Mouse (Mus musculus) hematopoietic stem cell, adult 5-6 weeks (primary cell): Measurements from ENCODE around the gene Slco6c1. TPM values are rescaled to one million over a fixed set of nuclear protein-coding genes. Genes with fewer than 3 reads are reported as not detected.
A peak's percentile ranks its signal among the peaks of the same experiment; 100 is the strongest.

ENCODE experiments used
- ATAC-seq, 2 experiments: fragments of 125-278 bp in 1 of 2; replicated peaks in 1 of 2; 2 replicates each; pipeline ENCODE4 v1.8.0; 2016 to 2017; ENCODE audit warnings: inconsistent platforms in 2 of 2, mild to moderate bottlenecking in 2 of 2, moderate number of reproducible peaks in 2 of 2, low read depth in 1 of 2, moderate TSS enrichment in 1 of 2; ENCODE audit not compliant: low FRiP score in 2 of 2, poor library complexity in 2 of 2, severe bottlenecking in 2 of 2, insufficient read depth in 1 of 2, low TSS enrichment in 1 of 2
- total RNA-seq: library from RNA; stranded (forward); fragments of 172-1452, 232-1000 nt; gene quantifications from 2 replicates; pipeline ENCODE4 v1.2.3, GENCODE M21; 2017

The Slco6c1 gene
- total RNA-seq: not detected in 2 replicates

DNA sequence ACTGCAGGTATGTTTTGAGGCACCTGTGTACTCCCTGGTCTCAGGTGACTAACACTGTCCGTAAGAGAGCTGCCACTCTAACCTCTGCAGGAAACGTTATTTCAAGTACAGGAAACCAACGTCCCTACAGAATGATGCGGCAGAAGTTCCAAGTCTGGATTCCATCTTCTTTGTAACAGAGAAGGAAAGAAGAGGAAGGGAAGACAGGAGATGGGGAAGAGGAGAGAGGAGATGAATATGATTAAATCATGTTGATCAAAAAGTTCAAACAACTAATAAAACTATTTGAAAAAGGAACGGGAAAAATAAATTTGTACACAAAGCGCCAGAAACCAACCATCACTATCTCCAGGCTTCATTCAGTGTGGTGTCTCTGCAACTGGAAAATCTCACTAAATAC, at the start of gene Slco6c1:
Gene Slco6c1 (minus strand): TSS at position 101 of the 400 bp plus-strand sequence.
- no peak for ATAC-seq

DNA sequence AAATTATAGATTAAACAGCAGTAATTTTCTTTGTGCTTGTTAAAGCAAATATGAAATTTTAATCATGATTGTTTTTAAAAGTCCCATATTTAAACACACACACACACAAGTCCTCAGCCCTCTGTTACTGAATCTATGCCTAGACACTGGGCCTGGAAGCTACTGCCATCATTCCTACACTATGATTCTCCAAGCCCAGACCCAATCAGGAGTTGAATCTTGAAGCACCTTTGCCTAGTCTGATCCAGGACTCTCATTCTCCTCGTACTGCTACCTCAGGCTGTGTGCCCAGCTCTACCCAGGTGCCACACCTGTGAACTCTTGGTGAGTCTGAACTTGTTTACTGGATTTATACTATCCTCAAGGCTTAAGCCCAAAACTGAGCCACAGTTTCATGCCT, 89.1 kb downstream of the Slco6c1 start:
- ATAC-seq: no peak

DNA sequence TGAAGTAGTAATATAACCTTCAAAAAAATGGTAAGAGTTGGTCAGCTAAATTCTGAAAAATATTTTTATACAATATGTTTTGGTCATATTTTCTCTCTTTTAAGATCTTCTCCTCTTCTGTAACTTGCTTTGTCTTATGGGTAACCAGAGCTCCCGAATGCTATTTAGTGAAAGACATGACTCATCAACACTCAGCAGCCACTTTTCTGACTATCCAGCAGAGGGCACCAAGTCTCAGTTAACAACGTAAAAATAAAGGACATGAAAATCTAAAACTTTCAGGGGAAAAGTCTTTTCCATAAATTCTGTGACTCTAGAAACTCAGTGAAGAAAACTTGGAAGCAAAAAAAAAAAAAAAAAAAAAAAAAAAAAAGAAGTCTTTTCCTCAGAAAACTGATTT, 89.6 kb downstream of the Slco6c1 start:
- peak; percentile 84 to 89; a peak in 3 of 4 replicates for ATAC-seq

DNA sequence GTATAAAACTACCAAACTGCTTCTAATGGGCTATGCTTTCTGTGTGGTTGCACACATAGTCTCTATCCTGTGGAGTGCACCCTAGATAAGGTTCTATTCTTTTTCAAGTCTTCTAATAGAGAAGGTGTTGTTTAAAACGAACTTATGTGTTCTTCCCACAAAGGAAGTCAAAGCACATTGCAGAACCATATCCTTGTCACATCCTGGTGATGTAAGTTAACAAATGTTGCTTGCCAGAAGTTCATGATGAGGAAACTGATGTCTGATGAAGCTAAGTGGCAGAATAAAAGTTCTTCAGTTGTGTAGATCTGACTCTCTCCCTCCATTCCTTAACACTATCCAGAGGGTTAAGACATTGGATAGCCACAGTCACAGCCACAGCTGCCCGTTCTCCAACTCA, 90.1 kb downstream of the Slco6c1 start:
- peak in 1 of 2 experiments; percentile 45; a peak in 1 of 4 replicates for ATAC-seq

DNA sequence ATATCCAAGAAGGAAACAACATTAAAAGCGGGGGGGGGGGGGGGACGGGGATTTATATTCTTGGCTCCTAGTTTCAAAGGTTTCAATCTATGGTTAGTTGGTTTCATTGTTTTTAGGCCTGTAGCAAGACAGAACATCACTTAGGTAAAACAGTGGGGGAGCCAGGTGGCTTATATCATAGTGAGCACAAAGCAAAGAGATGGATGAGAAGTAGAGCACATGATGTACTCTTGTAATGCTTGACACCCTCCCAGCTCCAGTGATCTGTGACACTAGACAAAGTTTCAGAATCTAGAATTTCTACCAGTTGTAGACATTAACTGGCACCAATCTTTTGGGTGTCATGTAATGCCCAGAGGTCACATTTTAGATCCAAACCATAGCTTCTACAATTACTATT, 106.7 kb downstream of the Slco6c1 start:
- ATAC-seq: no peak

DNA sequence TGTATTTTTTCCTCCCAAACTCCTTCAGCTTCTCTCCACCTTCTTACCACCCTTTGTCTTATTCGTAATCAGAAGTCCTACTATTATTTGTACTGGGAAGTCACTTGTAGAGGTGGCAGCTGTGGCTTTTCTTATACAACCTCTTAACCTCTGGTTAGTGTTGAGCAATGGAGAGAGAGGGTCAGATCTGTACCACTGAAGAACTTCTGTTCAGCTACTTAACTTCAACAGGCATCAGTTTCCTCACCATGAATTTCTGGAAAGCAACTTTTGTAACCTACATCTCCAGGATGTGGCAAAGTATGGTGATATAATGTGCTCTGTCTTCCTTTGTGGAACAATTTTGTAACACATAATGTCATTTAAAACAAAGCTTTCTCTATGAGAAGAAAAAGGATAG, 108.7 kb downstream of the Slco6c1 start:
- ATAC-seq: peak; percentile 32 to 60; a peak in 2 of 4 replicates

DNA sequence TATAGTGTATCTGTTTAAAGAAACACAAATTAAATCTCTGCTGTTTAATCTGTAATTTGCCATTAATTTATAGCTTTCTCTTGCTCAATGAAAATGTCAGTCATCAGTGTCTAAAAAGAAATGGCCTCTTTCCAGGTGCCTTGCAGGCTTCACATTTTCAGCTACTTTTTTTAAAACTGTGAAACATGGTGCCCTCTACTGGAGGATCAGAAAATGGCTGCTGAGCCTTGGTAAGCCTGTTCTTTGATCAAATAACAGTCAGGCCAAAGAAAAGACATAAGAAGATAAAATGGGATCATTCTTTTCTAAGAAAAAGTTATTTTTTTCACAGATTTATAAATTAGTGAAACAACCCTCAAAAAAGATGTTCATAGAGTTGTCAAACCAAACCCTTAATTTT, 109.1 kb downstream of the Slco6c1 start:
- peak; percentile 56 to 62; a peak in 1 of 4 replicates for ATAC-seq
